Mouse (Mus musculus) MEL (cell line): ENCODE results near the gene Socs7. TPM values are rescaled to one million over a fixed set of nuclear protein-coding genes. Genes with fewer than 3 reads are reported as not detected.
A peak's percentile ranks its signal among the peaks of the same experiment; 100 is the strongest.

Experiments used
- DNase-seq: peaks from one replicate; pipeline ENCODE4 v3.0.0; 2011; ENCODE audit warnings: low read depth, low spot score
- H3K27ac ChIP-seq: 2 replicates; pipeline ENCODE4 v1.5.1; 2012; ENCODE audit warnings: low read depth, mild to moderate bottlenecking, control low read depth, low read length, moderate library complexity; ENCODE audit not compliant: control insufficient read depth
- H3K27me3 ChIP-seq, 2 experiments: fragments of 150-350 bp in 1 of 2; sonication (generic) in 1 of 2; 2 replicates each; pipeline ENCODE4 v1.6.1; 2012; ENCODE audit warnings: low read length in 2 of 2, mild to moderate bottlenecking in 2 of 2, improper control_type of control experiment in 1 of 2, moderate library complexity in 1 of 2; ENCODE audit not compliant: insufficient read depth in 2 of 2, control insufficient read depth in 1 of 2
- H3K36me3 ChIP-seq, 2 experiments: 2 replicates each; pipeline ENCODE4 v1.6.1; 2012 to 2014; ENCODE audit warnings: low read length in 2 of 2, improper control_type of control experiment in 1 of 2, inconsistent platforms in 1 of 2, mild to moderate bottlenecking in 1 of 2; ENCODE audit not compliant: insufficient read depth in 2 of 2, control insufficient read depth in 1 of 2
- H3K4me1 ChIP-seq, 2 experiments: fragments of 150-350 bp in 1 of 2; sonication (generic) in 1 of 2; 2 replicates each; pipeline ENCODE4 v1.6.1; 2012; ENCODE audit warnings: low read length in 2 of 2, improper control_type of control experiment in 1 of 2, mild to moderate bottlenecking in 1 of 2; ENCODE audit not compliant: insufficient read depth in 2 of 2, control insufficient read depth in 1 of 2
- H3K4me3 ChIP-seq, 2 experiments: fragments of 150-350 bp in 1 of 2; sonication (generic) in 1 of 2; 2 replicates each; pipeline ENCODE4 v1.5.1; 2012; ENCODE audit warnings: low read depth in 2 of 2, low read length in 2 of 2, mild to moderate bottlenecking in 2 of 2, moderate library complexity in 2 of 2, control low read depth in 1 of 2, improper control_type of control experiment in 1 of 2; ENCODE audit not compliant: control insufficient read depth in 1 of 2, insufficient read depth in 1 of 2
- H3K79me2 ChIP-seq: 2 replicates; pipeline ENCODE4 v1.6.1; 2012; ENCODE audit warnings: mild to moderate bottlenecking, low read length, moderate library complexity; ENCODE audit not compliant: control insufficient read depth, poor library complexity, insufficient read depth
- H3K9ac ChIP-seq: 2 replicates; pipeline ENCODE4 v1.6.1; 2012; ENCODE audit warnings: low read depth, mild to moderate bottlenecking, control low read depth, low read length, moderate library complexity; ENCODE audit not compliant: control insufficient read depth, poor library complexity, severe bottlenecking
- H3K9me3 ChIP-seq: fragments of 150-350 bp; sonication (generic); replicated peaks from 2 replicates; pipeline ENCODE4 v1.6.1; 2012; ENCODE audit warnings: mild to moderate bottlenecking, low read length, improper control_type of control experiment, moderate library complexity; ENCODE audit not compliant: insufficient read depth
- E2F4 ChIP-seq: IDR thresholded peaks from 2 replicates; pipeline ENCODE4 v1.6.1; 2011; ENCODE audit warnings: low read depth, low read length, improper control_type of control experiment, borderline replicate concordance
- ELF1 ChIP-seq: IDR thresholded peaks from 2 replicates; pipeline ENCODE4 v1.6.1; 2014; ENCODE audit warnings: low read depth, mild to moderate bottlenecking, inconsistent platforms, low read length, improper control_type of control experiment, moderate library complexity
- EP300 ChIP-seq, 2 experiments: IDR thresholded peaks; 2 replicates each; pipeline ENCODE4 v1.6.1; 2011; ENCODE audit warnings: improper control_type of control experiment in 2 of 2, low read length in 2 of 2, low read depth in 1 of 2, mild to moderate bottlenecking in 1 of 2
- ETS1 ChIP-seq: IDR thresholded peaks from 2 replicates; pipeline ENCODE4 v1.6.1; 2012; ENCODE audit warnings: low read depth, mild to moderate bottlenecking, inconsistent platforms, low read length, improper control_type of control experiment, moderate library complexity
- HCFC1 ChIP-seq: IDR thresholded peaks from 2 replicates; pipeline ENCODE4 v1.6.1; 2012; ENCODE audit warnings: low read depth, mild to moderate bottlenecking, inconsistent platforms, low read length, improper control_type of control experiment, moderate library complexity
- MAX ChIP-seq: IDR thresholded peaks from 2 replicates; pipeline ENCODE4 v1.6.1; 2011; ENCODE audit warnings: low read length, improper control_type of control experiment
- MAZ ChIP-seq: IDR thresholded peaks from 2 replicates; pipeline ENCODE4 v1.6.1; 2012; ENCODE audit warnings: low read depth, mild to moderate bottlenecking, inconsistent platforms, low read length, improper control_type of control experiment
- MEF2A ChIP-seq: IDR thresholded peaks from 2 replicates; pipeline ENCODE4 v1.6.1; 2014; ENCODE audit warnings: low read depth, mild to moderate bottlenecking, inconsistent platforms, low read length, improper control_type of control experiment; ENCODE audit not compliant: poor library complexity, insufficient replicate concordance, severe bottlenecking; ENCODE audit errors: extremely low read depth
- MXI1 ChIP-seq: IDR thresholded peaks from 2 replicates; pipeline ENCODE4 v1.6.1; 2011; ENCODE audit warnings: mild to moderate bottlenecking, low read depth, low read length, improper control_type of control experiment
- NELFE ChIP-seq: IDR thresholded peaks from 2 replicates; pipeline ENCODE4 v1.6.1; 2011; ENCODE audit warnings: low read depth, low read length, improper control_type of control experiment
- NRF1 ChIP-seq: IDR thresholded peaks from 2 replicates; pipeline ENCODE4 v1.6.1; 2014; ENCODE audit warnings: low read depth, mild to moderate bottlenecking, inconsistent platforms, low read length, improper control_type of control experiment, moderate library complexity; ENCODE audit not compliant: poor library complexity, insufficient read depth, severe bottlenecking
- POLR2A ChIP-seq, 2 experiments: IDR thresholded peaks; 2 replicates each; pipeline ENCODE4 v1.6.1; 2011 to 2012; ENCODE audit warnings: low read length in 2 of 2, mild to moderate bottlenecking in 2 of 2, control low read depth in 1 of 2, improper control_type of control experiment in 1 of 2, low read depth in 1 of 2, moderate library complexity in 1 of 2; ENCODE audit not compliant: control insufficient read depth in 1 of 2, insufficient read depth in 1 of 2, poor library complexity in 1 of 2
- POLR2AphosphoS2 ChIP-seq: IDR thresholded peaks from 2 replicates; pipeline ENCODE4 v1.6.1; 2011; ENCODE audit warnings: low read length, improper control_type of control experiment
- POLR2AphosphoS5 ChIP-seq: IDR thresholded peaks from 2 replicates; pipeline ENCODE4 v1.6.1; 2012; ENCODE audit warnings: low read depth, borderline replicate concordance, mild to moderate bottlenecking, inconsistent platforms, low read length, moderate library complexity, mixed read lengths
- RCOR1 ChIP-seq: IDR thresholded peaks from 2 replicates; pipeline ENCODE4 v1.6.1; 2012; ENCODE audit warnings: low read depth, mild to moderate bottlenecking, inconsistent platforms, low read length, improper control_type of control experiment
- SIN3A ChIP-seq: IDR thresholded peaks from 2 replicates; pipeline ENCODE4 v1.6.1; 2012; ENCODE audit warnings: low read length, improper control_type of control experiment, inconsistent platforms
- TBP ChIP-seq: IDR thresholded peaks from 2 replicates; pipeline ENCODE4 v1.8.0; 2011; ENCODE audit warnings: low read depth, low read length, improper control_type of control experiment
- TCF12 ChIP-seq: IDR thresholded peaks from 2 replicates; pipeline ENCODE4 v1.6.1; 2014; ENCODE audit warnings: low read depth, mild to moderate bottlenecking, inconsistent platforms, low read length, improper control_type of control experiment, moderate library complexity
- UBTF ChIP-seq: IDR thresholded peaks from 2 replicates; pipeline ENCODE4 v1.6.1; 2012; ENCODE audit warnings: low read depth, mild to moderate bottlenecking, inconsistent platforms, low read length, improper control_type of control experiment, moderate library complexity, borderline replicate concordance; ENCODE audit not compliant: insufficient read depth
- USF1 ChIP-seq: IDR thresholded peaks from 2 replicates; pipeline ENCODE4 v1.6.1; 2014; ENCODE audit warnings: low read depth, mild to moderate bottlenecking, inconsistent platforms, low read length, improper control_type of control experiment, moderate library complexity
- ZMIZ1 ChIP-seq: IDR thresholded peaks from 2 replicates; pipeline ENCODE4 v1.6.1; 2012; ENCODE audit warnings: low read depth, mild to moderate bottlenecking, inconsistent platforms, low read length, improper control_type of control experiment, moderate library complexity
- polyA plus RNA-seq, 2 experiments: library from polyadenylated mRNA; stranded (reverse) in 1 of 2; unstranded in 1 of 2; fragments of >175 nt in 1 of 2; fragments of >200 nt in 1 of 2; gene quantifications; 2 replicates each; pipeline versions ENCODE4 v1.2.1 to v1.2.4; 2012; ENCODE audit warnings: low replicate concordance in 2 of 2, low read depth in 1 of 2; ENCODE audit not compliant: insufficient read length in 2 of 2, insufficient read depth in 1 of 2, missing spikeins in 1 of 2
- total RNA-seq: library from RNA; depleted of rRNA; stranded (reverse); fragments of 300-350 nt; gene quantifications from 2 replicates; pipeline ENCODE4 v1.2.3, GENCODE M21; 2012; rRNA removed

The Socs7 gene
- 18.7 and 21.0 TPM in 2 replicates for total RNA-seq
- polyA plus RNA-seq, result 10 to 100 TPM in 1 of 2 experiments, not detected in 1; 19.3 TPM

- H3K36me3 ChIP-seq, result peaks cover 5 to 15% of the 10 kb centered on the region in 2 experiments
- peak; percentile 97 for DNase-seq
- peaks cover 46% of the 10 kb centered on the region for H3K79me2 ChIP-seq
- H3K9me3 ChIP-seq, result no peaks in the 10 kb centered on the region
- TF ChIP-seq USF1 (no peak), ETS1 (no peak), E2F4 (no peak), EP300 (IDR thresholded peaks at IDR 0.05; ENCODE audit: low read depth in 1 of 2, low read length in 2 of 2) (peak in 1 of 2 experiments; percentile 21; a peak in 1 of 4 replicates), TCF12 (peak; percentile 68; the same call in 1 of the 2 replicates), UBTF (peak; percentile 89; the same call in 1 of the 2 replicates), MXI1 (peak; percentile 55; the same call in 1 of the 2 replicates), RCOR1 (0 out of 2 replicates have a peak, but pooled peaks have one; percentile 32), ELF1 (peak; percentile 60), HCFC1 (peak; percentile 80), NRF1 (peak; percentile 86), SIN3A (peak; percentile 40; the same call in 1 of the 2 replicates), MAX (0 out of 2 replicates have a peak, but pooled peaks have one; percentile 19), ZMIZ1 (peak; percentile 77), POLR2AphosphoS2 (peak; percentile 91), POLR2A (IDR thresholded peaks at IDR 0.05; ENCODE audit: control insufficient read depth in 1 of 2, insufficient read depth in 1 of 2, low read depth in 1 of 2, low read length in 2 of 2, poor library complexity in 1 of 2) (peak; percentile 69 to 96; a peak in 3 of 4 replicates), POLR2AphosphoS5 (no peak), MEF2A (no peak), MAZ (peak; percentile 90; the same call in 1 of the 2 replicates), TBP (peak; percentile 75), NELFE (peak; percentile 92)
- no peaks in the 10 kb centered on the region for H3K27me3 ChIP-seq
- peak within 1 kb of the TSS; percentile 98 for H3K9ac ChIP-seq
- H3K27ac ChIP-seq, result peak within 1 kb of the TSS; percentile 76
- H3K4me1 ChIP-seq, result peaks cover 9 to 28% of the 10 kb centered on the region in 2 experiments
- peak within 1 kb of the TSS; percentile 94 to 97 for H3K4me3 ChIP-seq
Observed at GRCm38 (mm10) chr11:97361948-97362648, at the start of gene Socs7. Socs7 (plus strand) TSS chr11:97362551.
